Mouse (Mus musculus) skeletal muscle tissue, adult 2 months (tissue): ENCODE measurements around the gene 2210016L21Rik.
A peak's percentile ranks its signal among the peaks of the same experiment; 100 is the strongest.
"Not testable (repeated sequence)": the region's sequence is repeated elsewhere in the genome, so short reads cannot be mapped to it uniquely, and the experiment has no call there.

Experiments used
- DNase-seq: peaks from one replicate; pipeline ENCODE4 v3.0.0-alpha.2; 2012; ENCODE audit warnings: low read depth, low spot score

2210016L21Rik gene

DNA sequence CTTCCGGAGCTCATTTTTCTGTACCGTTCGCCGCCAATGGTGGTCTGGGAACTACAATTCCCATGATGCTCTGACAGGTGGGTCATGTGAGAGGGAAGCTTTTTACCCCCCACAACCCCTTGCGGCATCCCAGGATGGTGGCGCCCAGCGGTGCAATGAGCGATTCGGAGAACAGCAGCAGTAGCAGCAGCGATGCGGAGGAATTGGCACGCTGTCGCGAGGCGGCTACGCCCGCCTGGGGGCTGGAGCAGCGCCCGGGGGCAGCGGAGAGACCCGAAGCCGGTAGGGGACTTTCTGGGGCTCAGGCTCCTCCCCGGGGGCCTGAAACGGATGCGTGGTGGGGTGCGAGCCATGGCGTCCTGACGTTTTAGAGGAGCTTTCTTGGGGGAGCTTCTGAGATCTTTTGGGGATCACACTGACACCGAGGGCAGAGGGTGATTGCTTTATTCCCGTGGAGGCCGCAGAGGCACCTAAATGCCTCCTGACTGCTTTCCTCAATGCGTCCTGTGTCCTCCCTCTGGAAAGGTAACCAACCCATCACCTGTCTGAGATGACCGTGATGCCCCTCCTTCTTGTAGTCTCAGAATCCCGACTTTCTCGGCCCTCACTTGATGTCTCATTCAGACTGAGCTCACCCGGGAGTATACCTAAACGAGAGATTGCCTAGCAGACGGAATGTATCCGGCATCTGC, at the start of gene 2210016L21Rik:
2210016L21Rik (plus strand) TSS at position 85 of the 692 bp plus-strand sequence.
- peak; percentile 71 for DNase-seq

DNA sequence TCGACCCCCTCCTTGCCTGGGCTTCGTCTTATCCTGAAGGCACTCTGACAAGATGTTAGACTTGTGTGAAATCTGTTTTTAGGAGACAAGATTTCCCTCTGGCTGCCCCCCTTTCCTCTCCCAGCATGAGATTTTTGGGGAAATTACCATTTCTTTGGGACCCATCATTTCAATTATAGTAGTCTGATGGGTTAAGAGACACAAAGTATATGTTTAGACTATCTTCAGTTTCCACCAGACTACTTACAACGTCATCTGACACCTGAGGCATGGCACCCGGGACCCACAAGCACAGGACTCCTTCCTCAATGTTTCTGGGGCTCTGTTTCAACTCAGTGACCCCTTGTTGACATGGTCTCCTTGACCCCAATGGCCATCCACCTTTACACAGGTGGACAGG, 46.4 kb upstream of the 2210016L21Rik start:
- DNase-seq, result no peak

- no peak for DNase-seq
Measured at GRCm38 (mm10) chr5:114896688-114897373, 45.1 kb upstream of the 2210016L21Rik start, which contains the start of gene Oasl2. Oasl2 (plus strand) TSS chr5:114896936.

DNA sequence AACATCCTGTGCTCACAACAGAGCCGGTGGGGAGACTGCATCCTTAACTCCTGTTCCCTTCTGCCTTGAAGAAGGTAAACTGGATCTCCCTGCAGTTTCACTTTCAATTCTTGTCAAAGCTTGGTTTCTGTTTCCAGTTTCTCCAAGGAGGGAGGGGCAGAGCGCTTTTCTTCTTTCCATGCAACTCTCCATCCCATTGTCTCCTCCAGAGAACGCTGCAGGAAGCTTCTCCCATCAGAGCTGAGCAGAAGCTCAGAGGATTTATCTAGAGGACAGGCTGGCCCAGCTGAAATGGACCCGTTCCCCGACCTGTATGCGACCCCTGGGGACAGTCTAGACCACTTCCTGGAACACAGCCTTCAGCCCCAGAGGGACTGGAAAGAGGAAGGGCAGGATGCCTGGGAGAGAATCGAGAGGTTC, 44.6 kb upstream of the 2210016L21Rik start:
- peak; percentile 33 for DNase-seq

- DNase-seq, result no peak
Measured at GRCm38 (mm10) chr5:114898857-114899256, 43.1 kb upstream of the 2210016L21Rik start.

DNA sequence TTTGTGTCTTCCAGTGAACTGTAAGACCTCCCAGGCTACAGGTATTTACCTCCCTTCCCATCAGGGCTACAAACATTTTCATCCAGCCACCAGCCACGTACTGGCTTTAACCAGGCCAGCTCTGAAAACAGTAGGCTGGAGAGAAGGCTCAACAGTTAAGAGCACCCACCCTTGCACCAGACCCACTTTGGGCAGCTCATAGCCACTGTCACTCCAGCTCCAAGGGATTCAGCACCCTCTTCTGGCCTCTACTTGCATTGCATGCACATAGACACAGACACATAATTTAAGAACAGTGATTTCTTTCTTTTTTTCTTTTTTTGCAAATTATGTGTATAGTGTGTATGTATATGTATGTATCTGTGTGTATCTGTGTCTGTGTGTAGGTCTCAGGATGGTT, 39.5 kb upstream of the 2210016L21Rik start:
- no peak for DNase-seq

GRCm38 (mm10) chr5:114908598-114909305, 33.2 kb upstream of the 2210016L21Rik start:
- DNase-seq, result no peak

GRCm38 (mm10) chr5:114913686-114914085, 28.3 kb upstream of the 2210016L21Rik start:
- DNase-seq, result no peak

DNA sequence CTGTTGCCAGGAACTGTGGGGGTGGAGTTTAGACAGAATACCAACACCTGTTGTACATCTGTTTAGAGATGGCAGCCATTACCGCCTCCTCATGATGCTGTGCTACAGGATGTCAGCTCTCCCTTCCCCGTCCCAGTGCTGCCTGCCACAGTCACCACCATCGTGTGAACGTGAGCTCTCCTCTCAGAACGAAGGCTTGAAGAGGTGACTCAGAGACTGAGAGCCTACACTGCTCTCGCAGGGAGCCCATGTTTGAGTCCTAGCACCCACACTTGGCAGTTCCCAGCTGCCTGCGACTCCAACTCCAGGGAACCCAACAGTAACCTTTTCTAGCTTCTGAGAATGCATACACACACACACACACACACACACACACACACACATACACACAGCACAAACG, 27.1 kb upstream of the 2210016L21Rik start:
- DNase-seq, result no peak

DNA sequence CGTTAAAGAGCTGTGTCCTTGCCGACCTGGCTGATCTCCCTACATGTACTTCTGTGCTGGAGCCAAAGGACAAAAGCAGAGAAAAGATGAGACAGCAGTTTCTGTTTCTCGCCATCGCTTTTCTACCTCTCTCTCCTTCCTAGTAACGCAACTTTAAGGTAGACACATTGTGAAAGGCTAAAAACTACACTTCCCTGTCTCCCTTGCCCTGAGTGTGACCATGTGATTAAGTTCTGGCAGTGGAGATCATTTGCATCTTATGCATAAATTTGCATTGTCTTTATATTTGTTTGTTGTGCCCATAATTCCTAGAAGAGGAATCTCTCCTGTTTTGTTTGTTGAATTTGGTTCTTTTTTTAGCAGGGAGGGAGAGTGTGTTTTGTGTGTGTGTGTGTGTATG, 26.1 kb upstream of the 2210016L21Rik start:
- no peak for DNase-seq

DNA sequence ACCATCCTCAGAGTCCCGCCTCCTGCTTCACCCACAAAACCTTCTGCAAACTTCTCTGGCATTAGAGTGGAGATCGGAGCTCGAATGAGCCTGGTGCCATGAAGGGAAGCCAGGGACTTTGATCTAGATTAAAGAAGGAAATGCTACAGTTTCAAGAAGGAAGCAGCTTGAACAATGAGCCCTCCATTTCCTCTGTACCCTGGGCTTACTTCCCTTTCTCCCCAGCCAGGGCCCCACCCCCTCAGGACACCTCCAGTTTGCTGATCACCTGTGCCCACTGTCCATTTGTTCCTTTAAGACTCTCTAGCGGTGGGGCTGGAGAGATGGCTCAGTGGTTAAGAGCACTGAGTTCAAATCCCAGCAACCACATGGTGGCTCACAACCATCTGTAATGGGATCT, 25.2 kb upstream of the 2210016L21Rik start:
- DNase-seq, result no peak

DNA sequence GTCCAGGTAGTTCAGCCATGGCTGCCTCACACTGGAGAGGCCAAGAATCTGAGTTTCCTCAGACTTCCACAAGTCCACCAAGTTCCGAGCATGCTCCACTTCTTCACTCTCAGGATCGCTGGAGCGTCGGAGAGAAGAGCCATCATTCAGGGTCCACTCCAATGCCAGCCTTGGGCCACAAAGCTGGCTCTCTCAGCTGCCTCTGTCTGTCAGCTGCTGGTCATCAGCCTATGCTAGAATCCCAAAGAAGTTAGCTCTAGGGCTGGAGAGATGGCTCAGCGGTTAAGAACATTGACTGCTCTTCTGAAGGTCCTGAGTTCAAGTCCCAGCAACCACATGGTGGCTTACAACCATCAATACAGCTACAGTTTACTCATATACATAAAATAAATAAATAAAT, 24.6 kb upstream of the 2210016L21Rik start:
- DNase-seq, result not testable (repeated sequence)

- peak; percentile 29 for DNase-seq
Measured at GRCm38 (mm10) chr5:114921551-114922365, 20.2 kb upstream of the 2210016L21Rik start.

- no peak for DNase-seq
Measured at GRCm38 (mm10) chr5:114922366-114922731, 19.6 kb upstream of the 2210016L21Rik start.

- DNase-seq, result peak; percentile 56
Measured at GRCm38 (mm10) chr5:114922998-114923473, 18.9 kb upstream of the 2210016L21Rik start, which contains the start of gene Oasl1. Oasl1 (plus strand) TSS chr5:114923240.

- peak; percentile 39 for DNase-seq
Measured at GRCm38 (mm10) chr5:114926153-114926684, 15.7 kb upstream of the 2210016L21Rik start.

DNA sequence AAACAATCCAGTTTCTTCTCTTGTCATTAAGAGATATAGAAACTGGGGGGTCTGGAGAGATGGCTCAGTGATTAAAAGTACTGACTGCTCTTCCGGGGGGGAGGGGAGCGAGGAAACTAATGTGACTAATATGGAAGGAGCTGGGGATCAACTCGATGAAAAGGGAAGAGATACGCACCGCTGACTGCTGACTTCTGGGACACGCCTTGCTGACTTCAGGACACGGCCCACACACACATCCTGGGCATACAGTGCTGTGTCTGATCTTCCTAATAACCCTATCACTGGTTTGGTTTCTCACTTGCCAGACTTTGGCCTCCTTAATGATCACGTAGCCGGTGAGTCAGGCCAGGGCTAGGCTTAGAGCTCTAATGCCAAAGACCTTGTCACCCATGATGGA, 15.2 kb upstream of the 2210016L21Rik start:
- DNase-seq, result peak; percentile 30

DNA sequence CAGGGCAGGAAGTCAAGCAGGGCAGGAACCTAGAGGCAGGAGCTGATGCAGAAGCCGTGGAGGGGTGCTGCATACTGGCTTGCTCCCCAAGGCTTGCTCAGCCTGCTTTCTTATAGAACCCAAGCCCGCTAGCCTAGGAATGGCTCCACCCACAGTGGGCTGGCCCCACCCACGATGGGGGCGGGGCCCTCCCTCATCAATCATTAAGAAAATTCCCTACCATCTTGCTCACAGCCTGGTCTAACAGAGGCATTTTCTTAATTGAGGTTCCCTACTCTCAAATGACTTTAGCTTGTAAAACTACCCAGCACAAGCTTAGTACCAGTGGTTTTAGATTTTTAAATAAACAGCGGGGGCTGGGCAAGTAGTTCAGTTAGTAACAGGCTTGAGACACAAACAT, 10.3 kb upstream of the 2210016L21Rik start:
- DNase-seq, result no peak

DNA sequence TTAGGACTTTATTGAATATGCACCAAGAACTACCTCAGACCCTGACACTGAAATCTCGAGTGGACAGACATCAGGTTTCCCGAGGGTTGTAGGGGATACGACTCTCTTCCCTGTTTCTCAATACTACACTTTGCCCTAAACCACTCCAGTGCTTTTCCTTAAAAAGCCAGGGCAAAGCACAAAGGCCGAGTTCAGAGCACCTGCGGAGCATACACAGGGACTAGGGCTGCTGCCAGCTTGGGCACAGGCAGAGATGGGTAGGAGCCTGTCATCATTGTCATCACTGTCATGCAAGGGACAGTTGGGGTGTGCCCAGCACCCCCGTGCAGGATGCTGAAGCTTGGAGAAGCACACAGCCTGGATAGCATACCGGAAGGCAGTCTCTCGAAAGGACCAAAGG, 8.8 kb upstream of the 2210016L21Rik start:
- DNase-seq, result no peak

GRCm38 (mm10) chr5:114935838-114936237, 6.1 kb upstream of the 2210016L21Rik start:
- DNase-seq, result no peak

DNA sequence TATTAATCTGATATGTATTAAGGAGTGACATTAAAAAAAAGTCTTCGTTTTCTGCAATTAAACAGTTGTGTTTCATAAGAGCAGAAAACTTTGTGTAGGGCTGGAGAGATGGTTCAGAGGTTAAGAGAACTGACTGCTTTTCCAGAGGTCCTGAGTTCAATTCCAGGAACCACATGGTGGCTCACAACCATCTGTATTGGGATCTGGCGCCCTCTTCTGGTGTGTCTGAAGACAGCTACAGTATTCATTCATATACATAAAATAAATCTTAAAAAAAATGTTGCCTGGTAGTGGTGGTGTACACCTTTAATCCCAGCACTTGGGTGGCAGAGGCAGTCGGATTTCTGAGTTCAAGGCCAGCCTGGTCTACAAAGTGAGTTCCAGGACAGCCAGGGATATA, 820 bp upstream of the 2210016L21Rik start:
- not testable (repeated sequence) for DNase-seq
